Mouse (Mus musculus): Measurements from ENCODE around the gene Trpm1. TPM values are rescaled to one million over a fixed set of nuclear protein-coding genes. Genes with fewer than 3 reads are reported as not detected.

Gene Trpm1
- total and polyA plus RNA-seq, 3 experiments, result 5.9 to 10.7 (median 6.1) TPM

DNA sequence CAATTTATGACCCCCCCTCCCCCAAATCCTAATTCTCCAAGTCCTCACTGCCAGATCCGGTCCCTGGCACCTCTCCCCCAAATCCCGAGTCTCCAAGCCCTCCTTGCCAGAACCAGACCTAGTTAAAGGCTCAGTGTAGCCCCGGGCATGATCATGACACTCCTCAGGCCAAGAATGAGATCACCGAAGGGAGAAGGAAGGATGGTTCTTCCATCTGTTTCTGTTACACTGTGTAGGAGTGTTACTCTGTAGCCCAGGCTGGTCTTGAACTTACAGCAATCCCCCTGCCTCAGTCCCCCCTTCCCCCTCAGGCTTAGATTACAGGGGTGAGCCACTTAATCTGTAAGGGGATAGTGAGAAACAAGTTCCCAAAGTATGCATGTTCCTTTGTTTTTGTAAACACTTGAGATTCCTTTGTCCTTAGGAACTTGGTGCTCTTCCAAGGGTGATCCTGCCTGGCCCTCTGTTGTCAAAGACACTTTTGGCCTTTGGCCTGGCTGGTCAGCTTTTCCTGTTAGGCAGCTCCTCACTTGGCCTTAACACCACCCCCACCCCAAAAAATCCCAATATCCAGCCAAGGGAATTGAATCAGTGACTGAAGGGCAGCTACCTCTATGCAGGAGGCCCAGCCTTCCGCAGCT lies 2.8 kb downstream of the Trpm1 start:
- no peak overlapping the region for H3K4me3 ChIP-seq (replicated peaks in 1 of 3; ENCODE audit: low read depth in 2 of 3, low read length in 2 of 3, poor library complexity in 1 of 3)
- no peaks in the 10 kb centered on the region for H3K36me3 ChIP-seq (replicated peaks in 1 of 2; ENCODE audit: control insufficient read depth in 1 of 2, insufficient read depth in 1 of 2, low read length in 1 of 2)
- H3K9me3 ChIP-seq (replicated peaks; ENCODE audit: low read length), result no peaks in the 10 kb centered on the region
- dilution Hi-C loops (cut with MboI; ENCODE audit: extremely low pct_ligation_motif_present, extremely low pct_unique_long_range_greater_than_20kb, low sequenced_read_pairs), result no loop called here
- in situ Hi-C loops (cut with MboI; ENCODE audit: low pct_ligation_motif_present, low pct_unique_long_range_greater_than_20kb, low sequenced_read_pairs), result loop anchor here (10.0 to 25.0 kb wide), 3 partner anchors 381 to 581 kb away; no protein-coding TSS in a partner anchor
- no peak for DNase-seq (ENCODE audit: extremely low read depth)
- TF ChIP-seq MYC (IDR thresholded peaks at IDR 0.05; ENCODE audit: low read depth, low read length) (no peak), NRF1 (IDR thresholded peaks at IDR 0.05; ENCODE audit: low read depth, low read length) (no peak), SMC3 (IDR thresholded peaks at IDR 0.05; ENCODE audit: low read depth, low read length) (no peak), ETS1 (conservative IDR thresholded peaks at IDR 0.05; ENCODE audit: low read depth, low read length) (no peak), TCF12 (IDR thresholded peaks at IDR 0.05; ENCODE audit: low read depth, low read length) (no peak), CTCF (conservative IDR thresholded peaks at IDR 0.05 in 1 of 2, IDR thresholded peaks at IDR 0.05 in 1 of 2; ENCODE audit: low read depth in 2 of 2, low read length in 2 of 2) (no peak), KAT2A (IDR thresholded peaks at IDR 0.05; ENCODE audit: insufficient replicate concordance, low read length) (no peak), ZC3H11A (IDR thresholded peaks at IDR 0.05; ENCODE audit: low read depth, low read length) (no peak), UBTF (IDR thresholded peaks at IDR 0.05; ENCODE audit: low read depth, low read length) (no peak), POLR2A (IDR thresholded peaks at IDR 0.05; ENCODE audit: low read depth, low read length) (no peak), SIN3A (IDR thresholded peaks at IDR 0.05; ENCODE audit: low read length) (no peak)
- no peak overlapping the region for H3K4me2 ChIP-seq (ENCODE audit: insufficient read depth, low read depth, poor library complexity, severe bottlenecking)
- no peaks in the 10 kb centered on the region for H3K4me1 ChIP-seq (ENCODE audit: control insufficient read depth in 1 of 2, insufficient read depth in 2 of 2)
- peaks cover 5% of the 10 kb centered on the region for H3K27me3 ChIP-seq (replicated peaks)
- H3K9ac ChIP-seq (ENCODE audit: insufficient read depth, low read depth), result no peak overlapping the region
- no peak overlapping the region for H3K27ac ChIP-seq (ENCODE audit: insufficient read depth, low read depth)
- H3K79me2 ChIP-seq (replicated peaks; ENCODE audit: control insufficient read depth, extremely low read depth, insufficient read depth, poor library complexity, severe bottlenecking), result no peaks in the 10 kb centered on the region

DNA sequence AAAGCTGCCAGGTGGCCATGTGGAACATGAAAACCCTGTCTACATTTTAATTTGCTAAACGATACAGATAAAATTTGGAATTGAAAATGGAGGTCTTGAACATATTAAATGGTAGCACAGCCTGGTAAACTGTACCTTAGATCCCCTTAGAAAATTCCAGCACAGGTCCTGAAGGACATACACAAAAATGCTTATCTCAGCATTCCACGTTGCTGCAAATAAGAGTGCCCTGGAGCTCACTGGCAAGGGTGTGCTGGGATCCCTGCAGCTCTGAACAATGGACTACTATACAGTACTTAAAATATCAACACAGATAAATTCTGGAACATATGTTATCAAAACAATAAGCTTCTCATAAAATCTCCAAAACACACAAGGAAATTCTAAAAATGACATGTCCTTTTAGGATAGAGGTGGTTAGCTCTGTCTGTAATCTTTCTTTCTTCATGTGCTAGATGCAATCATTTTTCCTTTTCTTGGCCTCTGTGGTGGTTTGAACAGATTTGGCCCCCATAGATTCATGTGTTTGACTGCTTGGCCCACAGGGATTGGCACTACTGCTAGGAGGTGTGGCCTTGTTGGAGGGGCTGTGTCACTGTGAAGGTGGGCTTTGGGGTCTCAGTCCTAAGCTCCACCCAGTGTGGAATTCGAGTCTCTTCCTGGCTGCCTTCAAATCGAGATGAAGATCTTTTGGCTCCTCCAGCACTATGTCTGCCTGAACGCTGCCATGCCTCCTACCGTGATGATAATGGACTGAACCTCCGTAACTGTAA lies 3.5 kb downstream of the Trpm1 start:
- no peaks in the 10 kb centered on the region for H3K4me1 ChIP-seq (ENCODE audit: control insufficient read depth in 1 of 2, insufficient read depth in 2 of 2)
- no peak overlapping the region for H3K27ac ChIP-seq (ENCODE audit: insufficient read depth, low read depth)
- dilution Hi-C loops (cut with MboI; ENCODE audit: extremely low pct_ligation_motif_present, extremely low pct_unique_long_range_greater_than_20kb, low sequenced_read_pairs), result no loop called here
- no peaks in the 10 kb centered on the region for H3K36me3 ChIP-seq (replicated peaks in 1 of 2; ENCODE audit: control insufficient read depth in 1 of 2, insufficient read depth in 1 of 2, low read length in 1 of 2)
- TF ChIP-seq MAFK (IDR thresholded peaks at IDR 0.05; ENCODE audit: insufficient replicate concordance, low read length) (0 out of 2 replicates have a peak, but pooled peaks have one; percentile 53), IRF4 (IDR thresholded peaks at IDR 0.05; ENCODE audit: low read depth, low read length) (no peak)
- no peaks in the 10 kb centered on the region for H3K9me3 ChIP-seq (replicated peaks; ENCODE audit: low read length)
- H3K27me3 ChIP-seq (replicated peaks), result peaks cover 5% of the 10 kb centered on the region
- H3K4me2 ChIP-seq (ENCODE audit: insufficient read depth, low read depth, poor library complexity, severe bottlenecking), result no peak overlapping the region
- no peak overlapping the region for H3K4me3 ChIP-seq (replicated peaks in 1 of 3; ENCODE audit: low read depth in 2 of 3, low read length in 2 of 3, poor library complexity in 1 of 3)
- in situ Hi-C loops (cut with MboI; ENCODE audit: low pct_ligation_motif_present, low pct_unique_long_range_greater_than_20kb, low sequenced_read_pairs), result loop anchor here (10.0 to 25.0 kb wide), 3 partner anchors 380 to 580 kb away; no protein-coding TSS in a partner anchor
- DNase-seq (ENCODE audit: extremely low read depth), result no peak
- no peak overlapping the region for H3K9ac ChIP-seq (ENCODE audit: insufficient read depth, low read depth)
- H3K79me2 ChIP-seq (replicated peaks; ENCODE audit: control insufficient read depth, extremely low read depth, insufficient read depth, poor library complexity, severe bottlenecking), result no peaks in the 10 kb centered on the region

Data from CH12.LX (cell line).